Mouse (Mus musculus) thymus, postnatal 14 days (tissue): ENCODE data around the gene Prkar1b.

Experiments
- DNase-seq: peaks from one replicate; pipeline ENCODE4 v3.0.0; 2021

Gene Prkar1b

GRCm38 (mm10) chr5:138996322-138997073, 153.3 kb downstream of the Prkar1b start:
- DNase-seq = no peak

- DNase-seq = peak; percentile 25
Measured at GRCm38 (mm10) chr5:138995721-138996311, 154.0 kb downstream of the Prkar1b start.

- DNase-seq = peak; percentile 44
Measured at GRCm38 (mm10) chr5:138994786-138995720, 154.7 kb downstream of the Prkar1b start.

- DNase-seq = no peak
Measured at GRCm38 (mm10) chr5:138994108-138994785, 155.6 kb downstream of the Prkar1b start.

GRCm38 (mm10) chr5:138993371-138994107, 156.3 kb downstream of the Prkar1b start:
- DNase-seq = no peak

- no peak for DNase-seq
Measured at GRCm38 (mm10) chr5:138992611-138993370, 157.0 kb downstream of the Prkar1b start.

GRCm38 (mm10) chr5:138991734-138992133, 158.1 kb downstream of the Prkar1b start:
- no peak for DNase-seq

GRCm38 (mm10) chr5:138990659-138991380, 159.0 kb downstream of the Prkar1b start:
- DNase-seq = no peak

- no peak for DNase-seq
Measured at GRCm38 (mm10) chr5:138989567-138989966, 160.2 kb downstream of the Prkar1b start.

- no peak for DNase-seq
Measured at GRCm38 (mm10) chr5:138988764-138989163, 161.0 kb downstream of the Prkar1b start.

- DNase-seq = no peak
Measured at GRCm38 (mm10) chr5:138987994-138988393, 161.8 kb downstream of the Prkar1b start.

- no peak for DNase-seq
Measured at GRCm38 (mm10) chr5:138981921-138982320, 167.9 kb downstream of the Prkar1b start.

GRCm38 (mm10) chr5:138980608-138981007, 169.2 kb downstream of the Prkar1b start:
- DNase-seq = no peak

- no peak for DNase-seq
Measured at GRCm38 (mm10) chr5:138979840-138980239, 170.0 kb downstream of the Prkar1b start.

GRCm38 (mm10) chr5:138977759-138978158, 172.0 kb downstream of the Prkar1b start:
- no peak for DNase-seq

GRCm38 (mm10) chr5:138974911-138975485, 174.8 kb downstream of the Prkar1b start:
- DNase-seq = no peak

- DNase-seq = no peak
Measured at GRCm38 (mm10) chr5:138973480-138973879, 176.3 kb downstream of the Prkar1b start.

GRCm38 (mm10) chr5:138971405-138971804, 178.4 kb downstream of the Prkar1b start:
- no peak for DNase-seq

- no peak for DNase-seq
Measured at GRCm38 (mm10) chr5:138970056-138970490, 179.7 kb downstream of the Prkar1b start.
